Mouse (Mus musculus) brain, embryonic 14.5 days (tissue): ENCODE measurements around the gene Mylk.

Experiments
- CTCF ChIP-seq: fragments of 200-500 bp; IDR thresholded peaks from 2 replicates; pipeline ENCODE4 v1.5.1; 2012; ENCODE audit warnings: inconsistent platforms, mild to moderate bottlenecking, moderate library complexity, borderline replicate concordance; ENCODE audit not compliant: insufficient read depth, insufficient read length; ENCODE audit errors: extremely low read depth
- POLR2A ChIP-seq: fragments of 200-500 bp; IDR thresholded peaks from 2 replicates; pipeline ENCODE4 v1.6.1; 2012; ENCODE audit warnings: mild to moderate bottlenecking, inconsistent platforms, borderline replicate concordance; ENCODE audit not compliant: poor library complexity, insufficient read depth, insufficient read length, severe bottlenecking; ENCODE audit errors: extremely low read depth

GRCm38 (mm10) chr16:35021903-35022241 is 276.9 kb downstream of the Mylk start:
- TF ChIP-seq CTCF (no peak), POLR2A (no peak)
